ENCODE assay signal across 20 mouse cellular contexts in the genomic region with DNA sequence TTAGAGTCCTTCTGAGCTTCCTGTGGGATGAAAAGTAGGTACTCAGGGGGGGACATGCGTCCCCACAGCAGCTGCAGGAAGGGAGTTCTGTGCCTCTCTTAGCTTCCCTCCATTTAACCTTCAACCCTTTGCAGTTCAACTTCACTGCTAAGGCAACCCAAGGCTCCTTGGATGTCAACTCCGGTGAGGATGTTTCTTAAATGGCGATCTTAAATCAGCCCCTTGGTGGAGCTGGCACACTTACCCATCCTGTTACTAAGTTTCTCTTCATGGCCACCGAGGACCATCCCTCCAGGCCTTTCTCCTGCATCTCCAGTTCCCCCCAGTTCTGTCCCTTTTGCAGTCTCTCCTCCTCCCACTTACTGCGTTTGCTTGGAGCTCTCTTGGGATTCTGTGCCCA. TPM values are rescaled to one million over a fixed set of nuclear protein-coding genes. Genes with fewer than 3 reads are reported as not detected.
DNase-seq lines count a peak whose midpoint lies in the region; ATAC-seq lines count a peak whose summit lies in the region.
"Had no signal": no experiment of that assay in that cellular context is flagged by ENCODE, and none has a peak within 500 bp of the region (broad histone marks: within the 10 kb centered on the region; RNA-seq: fewer than 3 reads in every experiment).

No protein-coding gene starts in this region.

- intact Hi-C loops in heart, postnatal 25 days (cut with DNase I), result no loop called here

- H3K9me3 ChIP-seq in forebrain, embryonic 10.5 days, result no peaks in the 10 kb centered on the region
- no peaks in the 10 kb centered on the region for H3K9me3 ChIP-seq in forebrain, embryonic 15.5 days
- H3K9me3 ChIP-seq in heart, embryonic 10.5 days, result no peaks in the 10 kb centered on the region
- no peaks in the 10 kb centered on the region for H3K9me3 ChIP-seq in limb, embryonic 11.5 days (ENCODE audit: control insufficient read depth, low read length)
- no peaks in the 10 kb centered on the region for H3K9me3 ChIP-seq in limb, embryonic 10.5 days (replicated peaks)
- H3K9me3 ChIP-seq: embryonic facial prominence, embryonic 12.5 days; embryonic facial prominence, embryonic 15.5 days; forebrain, embryonic 13.5 days had no signal

- H3K27ac ChIP-seq in forebrain, embryonic 10.5 days, result no peak overlapping the region
- no peak overlapping the region for H3K27ac ChIP-seq in forebrain, embryonic 15.5 days (replicated peaks)
- no peak overlapping the region for H3K27ac ChIP-seq in heart, embryonic 10.5 days
- H3K27ac ChIP-seq in limb, embryonic 11.5 days (replicated peaks; ENCODE audit: low read depth, low read length), result no peak overlapping the region
- no peak overlapping the region for H3K27ac ChIP-seq in limb, embryonic 10.5 days
- H3K27ac ChIP-seq: embryonic facial prominence, embryonic 12.5 days; embryonic facial prominence, embryonic 15.5 days; forebrain, embryonic 13.5 days had no signal

- no peaks in the 10 kb centered on the region for H3K36me3 ChIP-seq in forebrain, embryonic 10.5 days (replicated peaks)
- H3K36me3 ChIP-seq in forebrain, embryonic 15.5 days, result no peaks in the 10 kb centered on the region
- no peaks in the 10 kb centered on the region for H3K36me3 ChIP-seq in heart, embryonic 10.5 days
- no peaks in the 10 kb centered on the region for H3K36me3 ChIP-seq in limb, embryonic 11.5 days (ENCODE audit: control insufficient read depth, insufficient read depth, low read length)
- H3K36me3 ChIP-seq in limb, embryonic 10.5 days, result no peaks in the 10 kb centered on the region
- H3K36me3 ChIP-seq: embryonic facial prominence, embryonic 12.5 days; embryonic facial prominence, embryonic 15.5 days had no signal

- 60% methylated on average over 5 of the region's 5 CpGs for WGBS in forebrain, embryonic 10.5 days
- 57% methylated on average over 5 of the region's 5 CpGs for WGBS in forebrain, embryonic 15.5 days
- 54% methylated on average over 5 of the region's 5 CpGs for WGBS in heart, embryonic 10.5 days
- WGBS in limb, embryonic 11.5 days, result 59% methylated on average over 5 of the region's 5 CpGs
- WGBS in limb, embryonic 10.5 days, result 70% methylated on average over 5 of the region's 5 CpGs

- no peak overlapping the region for H3K4me3 ChIP-seq in forebrain, embryonic 10.5 days
- no peak overlapping the region for H3K4me3 ChIP-seq in forebrain, embryonic 15.5 days
- H3K4me3 ChIP-seq in heart, embryonic 10.5 days, result no peak overlapping the region
- no peak overlapping the region for H3K4me3 ChIP-seq in limb, embryonic 11.5 days (ENCODE audit: low read depth, low read length)
- no peak overlapping the region for H3K4me3 ChIP-seq in limb, embryonic 10.5 days
- H3K4me3 ChIP-seq: embryonic facial prominence, embryonic 12.5 days; embryonic facial prominence, embryonic 15.5 days; erythroblast, embryonic 14.5 days; forebrain, embryonic 13.5 days had no signal

- no peak for ATAC-seq in forebrain, embryonic 15.5 days (replicated peaks)
- no peak for ATAC-seq in limb, embryonic 11.5 days (ENCODE audit: insufficient number of reproducible peaks, low FRiP score, low TSS enrichment, low read depth)
- ATAC-seq: forebrain, embryonic 13.5 days; forebrain, embryonic 16.5 days had no signal

- H3K9ac ChIP-seq in forebrain, embryonic 15.5 days (replicated peaks), result no peak overlapping the region
- no peak overlapping the region for H3K9ac ChIP-seq in limb, embryonic 11.5 days (ENCODE audit: low read length)
- H3K9ac ChIP-seq: embryonic facial prominence, embryonic 12.5 days; embryonic facial prominence, embryonic 15.5 days; forebrain, embryonic 13.5 days had no signal

- peaks cover 89% of the 10 kb centered on the region for H3K27me3 ChIP-seq in forebrain, embryonic 10.5 days (ENCODE audit: poor library complexity, severe bottlenecking)
- H3K27me3 ChIP-seq in forebrain, embryonic 15.5 days, result peaks cover 57% of the 10 kb centered on the region
- peaks cover 76% of the 10 kb centered on the region for H3K27me3 ChIP-seq in heart, embryonic 10.5 days (ENCODE audit: insufficient read depth, poor library complexity, severe bottlenecking)
- H3K27me3 ChIP-seq in limb, embryonic 11.5 days (ENCODE audit: control insufficient read depth, insufficient read depth, low read length), result peaks cover 46% of the 10 kb centered on the region
- peaks cover 65% of the 10 kb centered on the region for H3K27me3 ChIP-seq in limb, embryonic 10.5 days (ENCODE audit: low read depth, poor library complexity, severe bottlenecking)

- no peak overlapping the region for H3K4me2 ChIP-seq in forebrain, embryonic 15.5 days (replicated peaks)
- no peak overlapping the region for H3K4me2 ChIP-seq in limb, embryonic 11.5 days (ENCODE audit: low read depth, severe bottlenecking)
- H3K4me2 ChIP-seq: embryonic facial prominence, embryonic 12.5 days; embryonic facial prominence, embryonic 15.5 days; forebrain, embryonic 13.5 days had no signal

- DNase-seq in forebrain, embryonic 10.5 days (ENCODE audit: extremely low spot score, low spot score), result peak; percentile 14
- DNase-seq in heart, embryonic 10.5 days (ENCODE audit: low spot score), result peak; percentile 52
- no peak for DNase-seq in heart, postnatal 25 days (ENCODE audit: low spot score)
- DNase-seq in limb, embryonic 11.5 days (ENCODE audit: low spot score), result peak; percentile 17
- no peak for DNase-seq in limb, embryonic 10.5 days (ENCODE audit: low spot score)
- DNase-seq: adrenal gland, adult 2 months; adrenal gland, postnatal 10 days; adrenal gland, postnatal 25 days; cerebellum, adult 11 months; cerebellum, adult 18-20 months; cerebellum, adult 8-10 months; cerebellum, adult 9-11 months; cerebellum, postnatal 36 days; embryo, embryonic 11 days had no signal

- peaks cover 46% of the 10 kb centered on the region for H3K4me1 ChIP-seq in forebrain, embryonic 10.5 days
- peaks cover 21% of the 10 kb centered on the region for H3K4me1 ChIP-seq in forebrain, embryonic 15.5 days
- H3K4me1 ChIP-seq in heart, embryonic 10.5 days, result peaks cover 9% of the 10 kb centered on the region
- peaks cover 11% of the 10 kb centered on the region for H3K4me1 ChIP-seq in limb, embryonic 11.5 days (ENCODE audit: control insufficient read depth, insufficient read depth, low read length)
- H3K4me1 ChIP-seq in limb, embryonic 10.5 days, result peaks cover 45% of the 10 kb centered on the region

RNA-seq across cellular contexts. Expression of a gene that starts 6.8 kb away (rescaled TPM):
- polyA plus RNA-seq in forebrain, embryonic 10.5 days (2016; fragmentation: Nextera tagmentation; extraction: Ambion mirVana), result 1.2 and 1.3 TPM in 2 replicates
- 0.59 and 1.4 TPM in 2 replicates for polyA plus RNA-seq in forebrain, embryonic 15.5 days (2015; fragmentation: Nextera tagmentation; extraction: Ambion mirVana)
- polyA plus RNA-seq in heart, embryonic 10.5 days (2016; fragmentation: Nextera tagmentation; extraction: Ambion mirVana), result 0.48 and 0.82 TPM in 2 replicates
- not detected for total RNA-seq in heart, postnatal 25 days (2021)
- polyA plus RNA-seq in limb, embryonic 11.5 days (2014; fragmentation: Nextera tagmentation; extraction: Ambion mirVana), result 1.4 and 1.8 TPM in 2 replicates
- 0.70 and 1.5 TPM in 2 replicates for polyA plus RNA-seq in limb, embryonic 10.5 days (2016; fragmentation: Nextera tagmentation; extraction: Ambion mirVana)
- total RNA-seq: adrenal gland, adult 2 months; adrenal gland, postnatal 25 days had no signal

Comparison
In these comparisons a context has a peak if more than half of its experiments do, and no peak if none do; other contexts are left out.
1. DNase-seq: peak in forebrain, embryonic 10.5 days (single experiment), heart, embryonic 10.5 days (single experiment) and limb, embryonic 11.5 days (single experiment); none in heart, postnatal 25 days (single experiment) and limb, embryonic 10.5 days (single experiment).